Mouse (Mus musculus) G1E (cell line): ENCODE data around the gene Klhl15.

ENCODE experiments used
- CTCF ChIP-seq: IDR thresholded peaks from 2 replicates; pipeline ENCODE4 v1.5.1; 2012; ENCODE audit warnings: low read depth, low read length, inconsistent platforms, mixed read lengths
- TAL1 ChIP-seq: conservative IDR thresholded peaks from 2 replicates; pipeline ENCODE4 v1.6.1; 2012; ENCODE audit warnings: low read depth, low read length, inconsistent platforms, mixed read lengths

GRCm38 (mm10) chrX:94185156-94185555, 49.2 kb upstream of the Klhl15 start:
- no peak for TF ChIP-seq CTCF
- TF ChIP-seq TAL1: no peak
